12 mouse cellular contexts compared by ENCODE assay signal in the genomic region with DNA sequence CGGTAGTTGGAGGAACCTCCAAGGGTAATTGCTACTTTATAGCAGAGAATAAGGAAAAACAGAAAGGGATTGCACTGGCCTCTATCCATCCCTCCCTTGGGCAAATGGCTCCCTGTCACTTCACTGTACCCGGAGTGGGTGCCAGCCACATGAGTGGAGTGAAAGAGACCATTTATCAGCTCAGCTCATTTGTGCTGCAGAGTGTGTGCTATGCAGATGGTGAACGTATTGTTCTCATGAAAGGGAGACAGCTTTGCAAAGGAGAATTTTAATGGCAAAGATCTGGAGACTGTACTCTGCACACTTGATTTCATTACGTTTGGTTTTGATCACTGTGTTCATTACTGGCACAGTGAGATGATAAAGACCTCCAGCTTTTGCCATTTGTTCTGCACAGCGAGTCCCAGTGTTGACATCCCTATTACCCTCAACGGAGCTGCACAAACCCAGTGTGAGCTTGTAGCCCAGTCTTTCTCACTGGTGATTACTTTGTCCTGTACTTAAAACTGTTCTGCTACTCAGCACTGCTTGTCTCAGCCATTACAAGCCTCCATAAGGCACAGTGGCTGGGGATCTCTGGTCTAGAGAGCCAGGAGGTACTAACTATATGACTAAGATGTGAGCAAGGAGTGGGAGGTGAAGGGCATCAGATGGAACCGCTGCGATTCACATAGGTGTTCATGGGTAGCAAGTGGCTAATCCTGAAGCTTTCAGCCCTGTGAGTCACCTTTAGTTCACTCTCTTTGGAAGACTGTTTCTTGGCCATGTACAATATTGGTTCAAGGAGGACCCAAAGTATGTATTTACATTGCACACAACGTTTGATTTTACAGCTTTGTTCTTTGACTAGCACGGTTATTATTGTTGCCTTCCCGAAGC. TPM values are rescaled to one million over a fixed set of nuclear protein-coding genes. Genes with fewer than 3 reads are reported as not detected.
DNase-seq lines count a peak whose midpoint lies in the region; ATAC-seq and TF ChIP-seq lines count a peak whose summit lies in the region.
"Had no signal": no experiment of that assay in that cellular context is flagged by ENCODE, and none has a peak within 500 bp of the region (broad histone marks: within the 10 kb centered on the region; RNA-seq: fewer than 3 reads in every experiment).

No protein-coding gene starts in this region.

- no peak overlapping the region for H3K4me2 ChIP-seq in heart, embryonic 15.5 days
- H3K4me2 ChIP-seq in forebrain, embryonic 16.5 days (ENCODE audit: low read length): peak overlapping the region; percentile 14
- H3K4me2 ChIP-seq: lung, embryonic 14.5 days had no signal

- peaks cover 1% of the 10 kb centered on the region for H3K4me1 ChIP-seq in heart, embryonic 15.5 days (replicated peaks)
- H3K4me1 ChIP-seq in forebrain, embryonic 16.5 days (replicated peaks; ENCODE audit: control insufficient read depth, insufficient read depth, low read length): peaks cover 64% of the 10 kb centered on the region
- H3K4me1 ChIP-seq in olfactory bulb, adult 2 months (ENCODE audit: control insufficient read depth, insufficient read depth, low read length): peaks cover 6% of the 10 kb centered on the region

- no peak overlapping the region for H3K9ac ChIP-seq in heart, embryonic 15.5 days
- peak overlapping the region; percentile 27 for H3K9ac ChIP-seq in forebrain, embryonic 16.5 days (replicated peaks; ENCODE audit: low read depth, low read length)
- H3K9ac ChIP-seq: lung, embryonic 14.5 days had no signal

- 76% methylated on average over 11 of the region's 11 CpGs for WGBS in heart, embryonic 15.5 days
- 27% methylated on average over 11 of the region's 11 CpGs for WGBS in forebrain, embryonic 16.5 days
- 30% methylated on average over 11 of the region's 11 CpGs for WGBS in olfactory bulb, adult 2 months

- no peak for TF ChIP-seq CTCF in olfactory bulb, adult 2 months (IDR thresholded peaks at IDR 0.05; ENCODE audit: insufficient read depth, low read depth, low read length)

- no peaks in the 10 kb centered on the region for H3K36me3 ChIP-seq in heart, embryonic 15.5 days
- H3K36me3 ChIP-seq in forebrain, embryonic 16.5 days (ENCODE audit: control insufficient read depth, insufficient read depth): peaks cover 2% of the 10 kb centered on the region; the same call in 1 of the 2 replicates

- TF ChIP-seq POLR2A in olfactory bulb, adult 2 months (IDR thresholded peaks at IDR 0.05; ENCODE audit: insufficient read depth, low read depth, low read length): no peak

- no peak for DNase-seq in heart, adult 18-20 months
- peak; percentile 66 to 90 for DNase-seq in layer of hippocampus, postnatal 14 days (ENCODE audit: low spot score in 2 of 2)
- no peak for DNase-seq in lung, postnatal 4 days
- DNase-seq in thymus, postnatal 10 days (ENCODE audit: low spot score in 2 of 2): no peak
- no peak for DNase-seq in urinary bladder, postnatal 14 days (ENCODE audit: low spot score)
- DNase-seq: cerebellum, postnatal 14 days; gastrocnemius, postnatal 14 days; kidney, adult 2 months; lung, embryonic 14.5 days had no signal

- H3K27me3 ChIP-seq in heart, embryonic 15.5 days: 0 out of 2 replicates have a peak, but pooled peaks cover 5% of the 10 kb centered on the region
- no peaks in the 10 kb centered on the region for H3K27me3 ChIP-seq in forebrain, embryonic 16.5 days (replicated peaks; ENCODE audit: control insufficient read depth, insufficient read depth, low read length)

- no peak overlapping the region for H3K27ac ChIP-seq in heart, embryonic 15.5 days
- H3K27ac ChIP-seq in forebrain, embryonic 16.5 days (ENCODE audit: low read length): peak overlapping the region; percentile 94
- peak overlapping the region; percentile 64 for H3K27ac ChIP-seq in olfactory bulb, adult 2 months (ENCODE audit: insufficient read depth, low read depth, low read length)

- ATAC-seq in heart, embryonic 15.5 days (replicated peaks; ENCODE audit: insufficient number of reproducible peaks, insufficient read depth, low FRiP score, low read depth): 0 out of 2 replicates have a peak, but pooled peaks have one; percentile 27
- peak; percentile 96 for ATAC-seq in forebrain, embryonic 16.5 days

- no peak overlapping the region for H3K4me3 ChIP-seq in heart, embryonic 15.5 days
- H3K4me3 ChIP-seq in forebrain, embryonic 16.5 days (replicated peaks; ENCODE audit: low read length): no peak overlapping the region
- no peak overlapping the region for H3K4me3 ChIP-seq in olfactory bulb, adult 2 months (ENCODE audit: insufficient read depth, low read depth, low read length)

- no peaks in the 10 kb centered on the region for H3K9me3 ChIP-seq in heart, embryonic 15.5 days (replicated peaks)
- H3K9me3 ChIP-seq in forebrain, embryonic 16.5 days (ENCODE audit: control insufficient read depth, low read length): no peaks in the 10 kb centered on the region

RNA-seq across cellular contexts. Expression of a gene that starts 53.7 kb away (rescaled TPM):
- 7.9 and 11.9 TPM in 2 replicates for polyA plus RNA-seq in heart, embryonic 15.5 days (2015; fragmentation: Nextera tagmentation; extraction: Ambion mirVana)
- total RNA-seq in heart, adult 18-20 months (2021): 1 to 10 TPM; 6.2 to 7.0 TPM
- 195 and 201 TPM in 2 replicates for polyA plus RNA-seq in forebrain, embryonic 16.5 days (2015; fragmentation: Nextera tagmentation; extraction: Ambion mirVana)
- 100 to 1,000 TPM; 329 to 334 TPM for total RNA-seq in layer of hippocampus, postnatal 14 days (2021)
- 128 TPM in 1 of 2 replicates, not detected in the other for polyA plus RNA-seq in olfactory bulb, adult 2 months (2012; ENCODE audit: insufficient read depth, insufficient read length, low replicate concordance, missing spikeins)

Comparison
In these comparisons a context has a peak if more than half of its experiments do, and no peak if none do; other contexts are left out.
1. DNase-seq: peak in layer of hippocampus, postnatal 14 days (2 of 2); none in heart, adult 18-20 months (0 of 2), lung, postnatal 4 days (0 of 2), thymus, postnatal 10 days (0 of 2) and urinary bladder, postnatal 14 days (single experiment).